ENCODE assay signal across 22 mouse cellular contexts in genomic region chr9:119988304-119988703, GRCm38 (mm10). TPM values are rescaled to one million over a fixed set of nuclear protein-coding genes. Genes with fewer than 3 reads are reported as not detected.
A peak's percentile ranks its signal among the peaks of the same experiment; 100 is the strongest.
DNase-seq lines count a peak whose midpoint lies in the region; ATAC-seq and TF ChIP-seq lines count a peak whose summit lies in the region.
"Had no signal": no experiment of that assay in that cellular context is flagged by ENCODE, and none has a peak within 500 bp of the region (broad histone marks: within the 10 kb centered on the region; RNA-seq: fewer than 3 reads in every experiment).

No protein-coding gene starts in this region.

- DNase-seq in liver, postnatal 0 days: no peak
- peak; percentile 60 to 66 for DNase-seq in B cell, adult 2 months
- DNase-seq in CH12.LX (ENCODE audit: extremely low read depth): peak; percentile 90
- DNase-seq in induced T-regulatory cell, adult 2 months (ENCODE audit: low read depth): peak; percentile 94
- no peak for DNase-seq in hindbrain, embryonic 11.5 days (ENCODE audit: low spot score)
- DNase-seq in kidney, adult 2 months: no peak
- DNase-seq: adrenal gland, adult 2 months; cerebellum, adult 11 months; cerebellum, postnatal 36 days; heart, postnatal 4 days; lung, postnatal 14 days; right cerebral cortex, postnatal 25 days had no signal

- H3K36me3 ChIP-seq in liver, postnatal 0 days (replicated peaks; ENCODE audit: insufficient read depth, low read length): no peaks in the 10 kb centered on the region
- H3K36me3 ChIP-seq in liver, embryonic 12.5 days: no peaks in the 10 kb centered on the region
- H3K36me3 ChIP-seq in CH12.LX (replicated peaks in 1 of 2; ENCODE audit: control insufficient read depth in 1 of 2, insufficient read depth in 1 of 2, low read length in 1 of 2): no peaks in the 10 kb centered on the region
- no peaks in the 10 kb centered on the region for H3K36me3 ChIP-seq in intestine, embryonic 15.5 days
- no peaks in the 10 kb centered on the region for H3K36me3 ChIP-seq in hindbrain, embryonic 11.5 days (ENCODE audit: control insufficient read depth, insufficient read depth, low read length)
- no peaks in the 10 kb centered on the region for H3K36me3 ChIP-seq in kidney, adult 2 months (ENCODE audit: control insufficient read depth, insufficient read depth, low read length)
- H3K36me3 ChIP-seq: forebrain, embryonic 15.5 days; heart, embryonic 12.5 days; neural tube, embryonic 12.5 days had no signal

- no peak for TF ChIP-seq RAD21 in CH12.LX (IDR thresholded peaks at IDR 0.05; ENCODE audit: low read depth, low read length)

- 56% methylated on average over 7 of the region's 7 CpGs for WGBS in liver, postnatal 0 days (ENCODE audit: insufficient replicate concordance)
- WGBS in liver, embryonic 12.5 days (ENCODE audit: insufficient replicate concordance): 39% methylated on average over 7 of the region's 7 CpGs
- WGBS in intestine, embryonic 15.5 days: 50% methylated on average over 7 of the region's 7 CpGs
- WGBS in hindbrain, embryonic 11.5 days: 50% methylated on average over 7 of the region's 7 CpGs
- WGBS in kidney, adult 2 months: 64% methylated on average over 7 of the region's 7 CpGs

- no peak for TF ChIP-seq EP300 in liver, postnatal 0 days (IDR thresholded peaks at IDR 0.05; ENCODE audit: low read depth)
- TF ChIP-seq EP300 in CH12.LX (IDR thresholded peaks at IDR 0.05; ENCODE audit: low read length): peak; percentile 53; the same call in 1 of the 2 replicates

- in situ Hi-C loops in CH12.LX (cut with MboI; ENCODE audit: low pct_ligation_motif_present, low pct_unique_long_range_greater_than_20kb, low sequenced_read_pairs): no loop called here

- no peak overlapping the region for H3K27ac ChIP-seq in liver, postnatal 0 days (ENCODE audit: low read depth)
- no peak overlapping the region for H3K27ac ChIP-seq in liver, embryonic 12.5 days
- H3K27ac ChIP-seq in CH12.LX (ENCODE audit: insufficient read depth, low read depth): no peak overlapping the region
- H3K27ac ChIP-seq in intestine, embryonic 15.5 days: no peak overlapping the region
- no peak overlapping the region for H3K27ac ChIP-seq in hindbrain, embryonic 11.5 days (ENCODE audit: low read depth, low read length)
- H3K27ac ChIP-seq in kidney, adult 2 months (ENCODE audit: insufficient read depth, low read depth, low read length): no peak overlapping the region
- H3K27ac ChIP-seq: forebrain, embryonic 15.5 days; hindbrain, postnatal 0 days; liver, embryonic 14.5 days; neural tube, embryonic 12.5 days had no signal

- no peak for TF ChIP-seq CTCF in liver, postnatal 0 days (IDR thresholded peaks at IDR 0.05; ENCODE audit: low read depth)
- TF ChIP-seq CTCF in CH12.LX (conservative IDR thresholded peaks at IDR 0.05 in 1 of 2, IDR thresholded peaks at IDR 0.05 in 1 of 2; ENCODE audit: low read depth in 2 of 2, low read length in 2 of 2): no peak
- TF ChIP-seq CTCF in kidney, adult 2 months (conservative IDR thresholded peaks at IDR 0.05; ENCODE audit: insufficient read depth, insufficient read length, low read depth, low read length): no peak

- TF ChIP-seq POLR2A in CH12.LX (IDR thresholded peaks at IDR 0.05; ENCODE audit: low read depth, low read length): no peak
- no peak for TF ChIP-seq POLR2A in kidney, adult 2 months (IDR thresholded peaks at IDR 0.05; ENCODE audit: low read depth, low read length)

- dilution Hi-C loops in CH12.LX (cut with MboI; ENCODE audit: extremely low pct_ligation_motif_present, extremely low pct_unique_long_range_greater_than_20kb, low sequenced_read_pairs): no loop called here

- H3K27me3 ChIP-seq in liver, postnatal 0 days (ENCODE audit: insufficient read depth, low read length): 0 out of 2 replicates have a peak, but pooled peaks cover 2% of the 10 kb centered on the region
- H3K27me3 ChIP-seq in liver, embryonic 12.5 days (replicated peaks): peaks cover 36% of the 10 kb centered on the region
- peaks cover 6% of the 10 kb centered on the region for H3K27me3 ChIP-seq in CH12.LX (replicated peaks)
- no peaks in the 10 kb centered on the region for H3K27me3 ChIP-seq in intestine, embryonic 15.5 days (replicated peaks)
- peaks cover under 1% of the 10 kb centered on the region; the same call in 1 of the 2 replicates for H3K27me3 ChIP-seq in hindbrain, embryonic 11.5 days (ENCODE audit: control insufficient read depth, insufficient read depth, low read length)
- H3K27me3 ChIP-seq in kidney, adult 2 months (replicated peaks; ENCODE audit: control insufficient read depth, insufficient read depth, low read length): no peaks in the 10 kb centered on the region
- H3K27me3 ChIP-seq: forebrain, embryonic 15.5 days; heart, embryonic 12.5 days had no signal

- H3K9me3 ChIP-seq in liver, postnatal 0 days (ENCODE audit: low read length): no peaks in the 10 kb centered on the region
- H3K9me3 ChIP-seq in liver, embryonic 12.5 days (replicated peaks): no peaks in the 10 kb centered on the region
- no peaks in the 10 kb centered on the region for H3K9me3 ChIP-seq in CH12.LX (replicated peaks; ENCODE audit: low read length)
- no peaks in the 10 kb centered on the region for H3K9me3 ChIP-seq in intestine, embryonic 15.5 days
- no peaks in the 10 kb centered on the region for H3K9me3 ChIP-seq in hindbrain, embryonic 11.5 days (ENCODE audit: control insufficient read depth, low read length)
- H3K9me3 ChIP-seq: forebrain, embryonic 15.5 days; heart, embryonic 12.5 days; neural tube, embryonic 12.5 days had no signal

- H3K4me3 ChIP-seq in liver, postnatal 0 days (ENCODE audit: low read depth, low read length): no peak overlapping the region
- no peak overlapping the region for H3K4me3 ChIP-seq in liver, embryonic 12.5 days
- H3K4me3 ChIP-seq in CH12.LX (replicated peaks in 1 of 3; ENCODE audit: low read depth in 2 of 3, low read length in 2 of 3, poor library complexity in 1 of 3): no peak overlapping the region
- H3K4me3 ChIP-seq in intestine, embryonic 15.5 days (replicated peaks): no peak overlapping the region
- H3K4me3 ChIP-seq in hindbrain, embryonic 11.5 days (ENCODE audit: low read depth, low read length): no peak overlapping the region
- no peak overlapping the region for H3K4me3 ChIP-seq in kidney, adult 2 months (ENCODE audit: insufficient read depth, low read depth, low read length)
- H3K4me3 ChIP-seq: forebrain, embryonic 15.5 days; heart, embryonic 12.5 days; neural tube, embryonic 12.5 days had no signal

- no peak overlapping the region for H3K9ac ChIP-seq in liver, postnatal 0 days (replicated peaks)
- no peak overlapping the region for H3K9ac ChIP-seq in liver, embryonic 12.5 days
- no peak overlapping the region for H3K9ac ChIP-seq in CH12.LX (ENCODE audit: insufficient read depth, low read depth)
- H3K9ac ChIP-seq in intestine, embryonic 15.5 days: no peak overlapping the region
- no peak overlapping the region for H3K9ac ChIP-seq in hindbrain, embryonic 11.5 days (ENCODE audit: low read depth, low read length)
- H3K9ac ChIP-seq: forebrain, embryonic 15.5 days; heart, embryonic 12.5 days; liver, embryonic 14.5 days; neural tube, embryonic 12.5 days had no signal

- no peak overlapping the region for H3K4me2 ChIP-seq in liver, postnatal 0 days (ENCODE audit: low read depth, low read length)
- no peak overlapping the region for H3K4me2 ChIP-seq in liver, embryonic 12.5 days
- H3K4me2 ChIP-seq in CH12.LX (ENCODE audit: insufficient read depth, low read depth, poor library complexity, severe bottlenecking): no peak overlapping the region; the same call in 1 of the 2 replicates
- no peak overlapping the region for H3K4me2 ChIP-seq in intestine, embryonic 15.5 days (replicated peaks)
- H3K4me2 ChIP-seq in hindbrain, embryonic 11.5 days (replicated peaks; ENCODE audit: low read depth, low read length): no peak overlapping the region
- H3K4me2 ChIP-seq: forebrain, embryonic 15.5 days; heart, embryonic 12.5 days; neural tube, embryonic 12.5 days had no signal

- peak; percentile 30 for ATAC-seq in liver, postnatal 0 days
- no peak for ATAC-seq in liver, embryonic 12.5 days
- no peak for ATAC-seq in intestine, embryonic 15.5 days
- ATAC-seq in hindbrain, embryonic 11.5 days (ENCODE audit: low FRiP score): no peak
- ATAC-seq: forebrain, embryonic 15.5 days; hindbrain, postnatal 0 days had no signal

- H3K79me2 ChIP-seq in CH12.LX (replicated peaks; ENCODE audit: control insufficient read depth, extremely low read depth, insufficient read depth, poor library complexity, severe bottlenecking): no peaks in the 10 kb centered on the region

- H3K4me1 ChIP-seq in liver, postnatal 0 days (ENCODE audit: insufficient read depth): peaks cover 5% of the 10 kb centered on the region
- H3K4me1 ChIP-seq in liver, embryonic 12.5 days: peaks cover 21% of the 10 kb centered on the region
- H3K4me1 ChIP-seq in CH12.LX (ENCODE audit: control insufficient read depth in 1 of 2, insufficient read depth in 2 of 2): peaks cover 6 to 34% of the 10 kb centered on the region in 2 experiments
- peaks cover 15% of the 10 kb centered on the region for H3K4me1 ChIP-seq in intestine, embryonic 15.5 days (replicated peaks)
- peaks cover 3% of the 10 kb centered on the region; the same call in 1 of the 2 replicates for H3K4me1 ChIP-seq in hindbrain, embryonic 11.5 days (replicated peaks; ENCODE audit: control insufficient read depth, insufficient read depth, low read length)
- H3K4me1 ChIP-seq in kidney, adult 2 months (ENCODE audit: control insufficient read depth, insufficient read depth, low read length): peaks cover 4% of the 10 kb centered on the region; the same call in 1 of the 2 replicates

RNA-seq across cellular contexts. Expression of gene Csrnp1, which starts 3.8 kb away (rescaled TPM):
- polyA plus RNA-seq in liver, postnatal 0 days (2015; fragmentation: Nextera tagmentation; extraction: Ambion mirVana): 2.9 and 3.4 TPM in 2 replicates
- 1.5 and 1.9 TPM in 2 replicates for polyA plus RNA-seq in liver, embryonic 12.5 days (2016; fragmentation: Nextera tagmentation; extraction: Ambion mirVana)
- total RNA-seq in CH12.LX (2012; rRNA removed) (15.5 and 15.7 TPM in 2 replicates), CH12.LX (2014; rRNA removed) (5.7 and 8.6 TPM in 2 replicates)
- polyA plus RNA-seq in CH12.LX (2012; ENCODE audit: insufficient read length, low read depth): 7.8 and 8.1 TPM in 2 replicates
- 5.3 and 5.9 TPM in 2 replicates for polyA plus RNA-seq in intestine, embryonic 15.5 days (2015; fragmentation: Nextera tagmentation; extraction: Ambion mirVana)
- 0.62 and 1.3 TPM in 2 replicates for polyA plus RNA-seq in hindbrain, embryonic 11.5 days (2014; fragmentation: Nextera tagmentation; extraction: Ambion mirVana)
- 14.8 and 24.2 TPM in 2 replicates for polyA plus RNA-seq in kidney, adult 2 months (2012; rRNA removed)

RNA-seq across cellular contexts. Expression of gene Xirp1, which starts 35.1 kb away (rescaled TPM):
- polyA plus RNA-seq in liver, postnatal 0 days (2015; fragmentation: Nextera tagmentation; extraction: Ambion mirVana): 0.13 TPM in 2 replicates
- polyA plus RNA-seq in liver, embryonic 12.5 days (2016; fragmentation: Nextera tagmentation; extraction: Ambion mirVana): 0.02 and 0.07 TPM in 2 replicates
- total RNA-seq in CH12.LX (2012; rRNA removed) (not detected in 2 replicates), CH12.LX (2014; rRNA removed) (not detected in 2 replicates)
- polyA plus RNA-seq in CH12.LX (2012; ENCODE audit: insufficient read length, low read depth): not detected in 2 replicates
- 0.06 TPM in 1 of 2 replicates, not detected in the other for polyA plus RNA-seq in intestine, embryonic 15.5 days (2015; fragmentation: Nextera tagmentation; extraction: Ambion mirVana)
- 0.04 TPM in 1 of 2 replicates, not detected in the other for polyA plus RNA-seq in hindbrain, embryonic 11.5 days (2014; fragmentation: Nextera tagmentation; extraction: Ambion mirVana)
- polyA plus RNA-seq in kidney, adult 2 months (2012; rRNA removed): 0.18 and 0.94 TPM in 2 replicates
- polyA plus RNA-seq: brain, embryonic 14.5 days; forebrain, embryonic 15.5 days; kidney, embryonic 14.5 days; liver, embryonic 14.5 days had no signal

RNA-seq across cellular contexts. Expression of gene Ttc21a, which starts 50.9 kb away (rescaled TPM):
- polyA plus RNA-seq in liver, postnatal 0 days (2015; fragmentation: Nextera tagmentation; extraction: Ambion mirVana): 0.09 and 0.22 TPM in 2 replicates
- polyA plus RNA-seq in liver, embryonic 12.5 days (2016; fragmentation: Nextera tagmentation; extraction: Ambion mirVana): 0.06 and 0.07 TPM in 2 replicates
- total RNA-seq in CH12.LX (2012; rRNA removed): 0.13 and 0.21 TPM in 2 replicates
- 0.19 TPM in 1 of 2 replicates, not detected in the other for total RNA-seq in CH12.LX (2014; rRNA removed)
- polyA plus RNA-seq in CH12.LX (2012; ENCODE audit: insufficient read length, low read depth): 0.47 and 0.48 TPM in 2 replicates
- polyA plus RNA-seq in intestine, embryonic 15.5 days (2015; fragmentation: Nextera tagmentation; extraction: Ambion mirVana): 0.11 TPM in 2 replicates
- polyA plus RNA-seq in hindbrain, embryonic 11.5 days (2014; fragmentation: Nextera tagmentation; extraction: Ambion mirVana): 0.23 and 0.60 TPM in 2 replicates
- polyA plus RNA-seq in kidney, adult 2 months (2012; rRNA removed): 0.06 and 0.07 TPM in 2 replicates
- total RNA-seq: gastrocnemius, adult 18-20 months had no signal

RNA-seq across cellular contexts. Expression of gene Gorasp1, which starts 50.9 kb away (rescaled TPM):
- 6.8 and 8.8 TPM in 2 replicates for polyA plus RNA-seq in liver, postnatal 0 days (2015; fragmentation: Nextera tagmentation; extraction: Ambion mirVana)
- 14.9 and 15.9 TPM in 2 replicates for polyA plus RNA-seq in liver, embryonic 12.5 days (2016; fragmentation: Nextera tagmentation; extraction: Ambion mirVana)
- total RNA-seq in CH12.LX (2012; rRNA removed) (10.9 and 12.6 TPM in 2 replicates), CH12.LX (2014; rRNA removed) (8.7 TPM in 2 replicates)
- polyA plus RNA-seq in CH12.LX (2012; ENCODE audit: insufficient read length, low read depth): 8.6 and 9.2 TPM in 2 replicates
- 29.3 and 29.6 TPM in 2 replicates for polyA plus RNA-seq in intestine, embryonic 15.5 days (2015; fragmentation: Nextera tagmentation; extraction: Ambion mirVana)
- polyA plus RNA-seq in hindbrain, embryonic 11.5 days (2014; fragmentation: Nextera tagmentation; extraction: Ambion mirVana): 17.3 and 18.5 TPM in 2 replicates
- 17.8 and 20.7 TPM in 2 replicates for polyA plus RNA-seq in kidney, adult 2 months (2012; rRNA removed)

Comparison
In these comparisons a context has a peak if more than half of its experiments do, and no peak if none do; other contexts are left out.
1. DNase-seq: peak in B cell, adult 2 months (2 of 2), CH12.LX (single experiment) and induced T-regulatory cell, adult 2 months (single experiment); none in liver, postnatal 0 days (single experiment), hindbrain, embryonic 11.5 days (single experiment) and kidney, adult 2 months (single experiment).